Mouse (Mus musculus): Measurements from ENCODE around the gene Efna2. TPM values are rescaled to one million over a fixed set of nuclear protein-coding genes. Genes with fewer than 3 reads are reported as not detected.
A peak's percentile ranks its signal among the peaks of the same experiment; 100 is the strongest.

Efna2 gene
- polyA plus RNA-seq (2017; shearing (Covaris generic)) = not detected

GRCm38 (mm10) chr10:80179068-80180051 lies at the start of gene Efna2:
Gene Efna2, plus strand, starts transcription at chr10:80179482.
- no peak for ATAC-seq

- ATAC-seq = no peak
These were observed 49.4 kb upstream of the Efna2 start for GRCm38 (mm10) chr10:80129846-80130245.

GRCm38 (mm10) chr10:80130403-80131031 lies 48.8 kb upstream of the Efna2 start:
- no peak for ATAC-seq

- no peak for ATAC-seq
These were observed 47.8 kb upstream of the Efna2 start for GRCm38 (mm10) chr10:80131316-80131951.

GRCm38 (mm10) chr10:80131952-80132350 lies 47.3 kb upstream of the Efna2 start:
- no peak for ATAC-seq

- ATAC-seq = no peak
These were observed 45.9 kb upstream of the Efna2 start for GRCm38 (mm10) chr10:80133226-80133849.

GRCm38 (mm10) chr10:80134421-80134820 lies 44.9 kb upstream of the Efna2 start:
- no peak for ATAC-seq

GRCm38 (mm10) chr10:80135161-80135560 lies 44.1 kb upstream of the Efna2 start:
- ATAC-seq = no peak

- no peak for ATAC-seq
These were observed 43.6 kb upstream of the Efna2 start for GRCm38 (mm10) chr10:80135641-80136040.

GRCm38 (mm10) chr10:80136179-80136951 lies 42.9 kb upstream of the Efna2 start:
- no peak for ATAC-seq

- ATAC-seq = no peak
These were observed 42.2 kb upstream of the Efna2 start for GRCm38 (mm10) chr10:80136952-80137625.

GRCm38 (mm10) chr10:80137626-80138552 lies 41.4 kb upstream of the Efna2 start:
- no peak for ATAC-seq

GRCm38 (mm10) chr10:80138553-80139438 lies 40.5 kb upstream of the Efna2 start, which contains the start of gene Atp5d:
Gene Atp5d, plus strand, starts transcription at chr10:80138632.
- ATAC-seq = no peak

- ATAC-seq = no peak
These were observed 39.9 kb upstream of the Efna2 start for GRCm38 (mm10) chr10:80139439-80139775.

GRCm38 (mm10) chr10:80139975-80140665 lies 39.2 kb upstream of the Efna2 start:
- no peak for ATAC-seq

- no peak for ATAC-seq
These were observed 38.6 kb upstream of the Efna2 start, which contains the start of gene Cbarp for GRCm38 (mm10) chr10:80140666-80141035. Gene Cbarp, minus strand, starts transcription at chr10:80140835.

- peak; percentile 79 for ATAC-seq
These were observed 38.0 kb upstream of the Efna2 start for GRCm38 (mm10) chr10:80141243-80141642.

- peak; percentile 58 for ATAC-seq
These were observed 37.3 kb upstream of the Efna2 start for GRCm38 (mm10) chr10:80141786-80142529.
